Mouse (Mus musculus): ENCODE results near the gene Gm20873.
"Not testable (repeated sequence)": the region's sequence is repeated elsewhere in the genome, so short reads cannot be mapped to it uniquely, and the experiment has no call there.

The Gm20873 gene

DNA sequence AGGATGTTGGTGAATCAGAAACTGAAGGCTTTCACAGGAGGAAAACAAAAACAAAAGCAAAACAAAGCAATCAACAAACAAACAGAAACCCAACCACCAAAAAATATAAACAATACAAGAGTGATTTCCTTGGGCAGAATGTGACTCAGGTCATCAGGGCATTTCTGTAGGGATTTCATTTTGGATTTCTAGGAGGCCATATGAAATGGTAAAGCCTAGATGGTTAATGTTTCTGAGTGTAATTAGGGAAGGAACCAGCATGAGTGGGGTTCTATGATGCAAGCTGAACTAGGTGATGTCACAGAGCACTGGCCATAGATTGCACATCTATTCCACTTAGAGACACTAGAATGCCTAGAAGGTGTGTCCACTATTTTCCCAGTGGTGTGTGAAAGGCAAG is at the start of gene Gm20873:
TSS of gene Gm20873 (plus strand) at position 301 of the 400 bp plus-strand sequence.
- DNase-seq (ENCODE audit: low read depth, low spot score), result not testable (repeated sequence)

DNA sequence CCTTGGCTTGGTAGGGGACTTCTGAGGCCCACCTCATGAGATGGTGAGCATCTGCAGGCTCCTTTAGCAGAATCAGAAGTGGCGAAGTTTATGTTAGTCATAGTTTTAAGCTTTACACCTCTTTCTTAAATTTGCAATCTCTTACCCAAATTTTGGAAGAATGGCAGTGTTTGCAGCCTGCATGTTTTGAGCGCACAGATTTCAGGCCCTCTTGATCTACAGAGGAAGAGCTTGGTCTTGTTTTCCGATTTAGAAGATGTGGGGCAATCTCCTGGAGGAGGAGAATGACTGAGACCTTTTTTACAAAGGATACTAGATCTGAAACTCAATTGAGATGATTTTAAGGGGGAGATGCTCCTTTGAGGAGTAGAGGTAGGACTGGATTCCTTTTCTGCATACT is 29.0 kb upstream of the Gm20873 start, which contains the start of gene Gm21746:
TSS of gene Gm21746 (minus strand) at position 101 of the 400 bp plus-strand sequence.
- DNase-seq (ENCODE audit: low read depth, low spot score), result not testable (repeated sequence)

All from CD4-positive helper T cell, adult 2 months (primary cell).